Mouse (Mus musculus): ENCODE data around the gene Adra2a.

DNA sequence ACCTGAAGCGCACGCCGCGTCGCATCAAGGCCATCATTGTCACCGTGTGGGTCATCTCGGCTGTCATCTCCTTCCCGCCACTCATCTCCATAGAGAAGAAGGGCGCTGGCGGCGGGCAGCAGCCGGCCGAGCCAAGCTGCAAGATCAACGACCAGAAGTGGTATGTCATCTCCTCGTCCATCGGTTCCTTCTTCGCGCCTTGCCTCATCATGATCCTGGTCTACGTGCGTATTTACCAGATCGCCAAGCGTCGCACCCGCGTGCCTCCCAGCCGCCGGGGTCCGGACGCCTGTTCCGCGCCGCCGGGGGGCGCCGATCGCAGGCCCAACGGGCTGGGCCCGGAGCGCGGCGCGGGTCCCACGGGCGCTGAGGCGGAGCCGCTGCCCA, 2.7 kb downstream of the Adra2a start:
- no peak for TF ChIP-seq EP300 (optimal IDR thresholded peaks at IDR 0.05)
- no peak for TF ChIP-seq CTCF (IDR thresholded peaks at IDR 0.05; ENCODE audit: low read depth)

All from stomach, postnatal 0 days (tissue).